Mouse (Mus musculus) ovary, postnatal 10 days (tissue): ENCODE results near the gene Serinc2.

Experiments
- DNase-seq: peaks from one replicate; pipeline ENCODE4 v3.0.0; 2022; ENCODE audit warnings: low spot score

Gene Serinc2

GRCm38 (mm10) chr4:130279105-130279504 is at the start of gene Serinc2:
Serinc2 (minus strand) TSS chr4:130279205.
- DNase-seq: no peak

GRCm38 (mm10) chr4:130327366-130327765 is 48.4 kb upstream of the Serinc2 start:
- no peak for DNase-seq

- DNase-seq: no peak
Observed at GRCm38 (mm10) chr4:130325446-130325845, 46.4 kb upstream of the Serinc2 start.

- no peak for DNase-seq
Observed at GRCm38 (mm10) chr4:130323607-130324006, 44.6 kb upstream of the Serinc2 start.

GRCm38 (mm10) chr4:130323165-130323564 is 44.2 kb upstream of the Serinc2 start:
- DNase-seq: no peak

- no peak for DNase-seq
Observed at GRCm38 (mm10) chr4:130322567-130322966, 43.6 kb upstream of the Serinc2 start.

GRCm38 (mm10) chr4:130321640-130322039 is 42.6 kb upstream of the Serinc2 start:
- no peak for DNase-seq

GRCm38 (mm10) chr4:130319564-130319963 is 40.6 kb upstream of the Serinc2 start:
- no peak for DNase-seq

GRCm38 (mm10) chr4:130318122-130318521 is 39.1 kb upstream of the Serinc2 start:
- no peak for DNase-seq

- DNase-seq: no peak
Observed at GRCm38 (mm10) chr4:130316691-130317090, 37.7 kb upstream of the Serinc2 start.

- DNase-seq: no peak
Observed at GRCm38 (mm10) chr4:130315771-130316527, 36.9 kb upstream of the Serinc2 start.

GRCm38 (mm10) chr4:130313552-130313951 is 34.5 kb upstream of the Serinc2 start:
- DNase-seq: no peak

- no peak for DNase-seq
Observed at GRCm38 (mm10) chr4:130312526-130312925, 33.5 kb upstream of the Serinc2 start.

GRCm38 (mm10) chr4:130309254-130309653 is 30.2 kb upstream of the Serinc2 start:
- no peak for DNase-seq

GRCm38 (mm10) chr4:130308231-130309081 is 29.5 kb upstream of the Serinc2 start, which contains the start of the genes Fabp3 and Gm10570:
Fabp3 (plus strand) TSS chr4:130308595.
Gm10570 (minus strand) TSS chr4:130308674.
- peak; percentile 15 for DNase-seq

- DNase-seq: no peak
Observed at GRCm38 (mm10) chr4:130307851-130308230, 28.8 kb upstream of the Serinc2 start.

GRCm38 (mm10) chr4:130306796-130307630 is 28.0 kb upstream of the Serinc2 start:
- no peak for DNase-seq

- no peak for DNase-seq
Observed at GRCm38 (mm10) chr4:130304746-130305145, 25.7 kb upstream of the Serinc2 start.

- no peak for DNase-seq
Observed at GRCm38 (mm10) chr4:130302285-130302870, 23.4 kb upstream of the Serinc2 start.

GRCm38 (mm10) chr4:130299629-130300018 is 20.6 kb upstream of the Serinc2 start:
- no peak for DNase-seq

GRCm38 (mm10) chr4:130298877-130299628 is 20.0 kb upstream of the Serinc2 start:
- DNase-seq: no peak
